Mouse (Mus musculus) monocyte, adult 2 months (primary cell): ENCODE results near the gene Hic1.
"Not testable (repeated sequence)": the region's sequence is repeated elsewhere in the genome, so short reads cannot be mapped to it uniquely, and the experiment has no call there.

Experiments used
- DNase-seq, 2 experiments: peaks; one replicate each; pipeline ENCODE4 v3.0.0; 2022; ENCODE audit warnings: low spot score in 2 of 2, low read depth in 1 of 2

Gene Hic1

GRCm38 (mm10) chr11:75193256-75194071 lies 24.1 kb upstream of the Hic1 start, which contains the start of gene Rtn4rl1:
Gene Rtn4rl1, plus strand, starts transcription at chr11:75193783.
- DNase-seq, result peak in 1 of 2 experiments; percentile 19

GRCm38 (mm10) chr11:75192336-75193214 lies 23.3 kb upstream of the Hic1 start:
- DNase-seq, result peak in 1 of 2 experiments; percentile 60

GRCm38 (mm10) chr11:75191841-75192240 lies 22.5 kb upstream of the Hic1 start:
- DNase-seq, result no peak

GRCm38 (mm10) chr11:75190905-75191441 lies 21.7 kb upstream of the Hic1 start, which contains the start of gene Dph1:
Gene Dph1, minus strand, starts transcription at chr11:75191241.
- DNase-seq, result no peak

- DNase-seq, result peak; percentile 65 to 76
These were observed 21.0 kb upstream of the Hic1 start for GRCm38 (mm10) chr11:75190371-75190724.

GRCm38 (mm10) chr11:75189713-75190370 lies 20.5 kb upstream of the Hic1 start:
- DNase-seq, result no peak

GRCm38 (mm10) chr11:75184986-75185385 lies 15.7 kb upstream of the Hic1 start:
- no peak for DNase-seq

GRCm38 (mm10) chr11:75184573-75184972 lies 15.3 kb upstream of the Hic1 start:
- no peak for DNase-seq

GRCm38 (mm10) chr11:75183917-75184570 lies 14.7 kb upstream of the Hic1 start:
- DNase-seq, result no peak

- peak; percentile 70 to 84 for DNase-seq
These were observed 9.4 kb upstream of the Hic1 start, which contains the start of gene Ovca2 for GRCm38 (mm10) chr11:75178672-75179208. Gene Ovca2, minus strand, starts transcription at chr11:75178835.

- no peak for DNase-seq
These were observed 8.7 kb upstream of the Hic1 start for GRCm38 (mm10) chr11:75178011-75178410.

- not testable (repeated sequence) for DNase-seq
These were observed 5.3 kb upstream of the Hic1 start for GRCm38 (mm10) chr11:75174574-75174973.

- no peak for DNase-seq
These were observed 4.5 kb upstream of the Hic1 start for GRCm38 (mm10) chr11:75173799-75174165.

GRCm38 (mm10) chr11:75173095-75173798 lies 3.9 kb upstream of the Hic1 start:
- DNase-seq, result peak in 1 of 2 experiments; percentile 84

- no peak for DNase-seq
These were observed 3.1 kb upstream of the Hic1 start for GRCm38 (mm10) chr11:75172151-75173094.

- no peak for DNase-seq
These were observed 2.0 kb upstream of the Hic1 start for GRCm38 (mm10) chr11:75171186-75171865.

- peak; percentile 73 to 84 for DNase-seq
These were observed 925 bp upstream of the Hic1 start for GRCm38 (mm10) chr11:75170136-75170751.
